Mouse (Mus musculus): ENCODE data around the gene Eml1.

DNA sequence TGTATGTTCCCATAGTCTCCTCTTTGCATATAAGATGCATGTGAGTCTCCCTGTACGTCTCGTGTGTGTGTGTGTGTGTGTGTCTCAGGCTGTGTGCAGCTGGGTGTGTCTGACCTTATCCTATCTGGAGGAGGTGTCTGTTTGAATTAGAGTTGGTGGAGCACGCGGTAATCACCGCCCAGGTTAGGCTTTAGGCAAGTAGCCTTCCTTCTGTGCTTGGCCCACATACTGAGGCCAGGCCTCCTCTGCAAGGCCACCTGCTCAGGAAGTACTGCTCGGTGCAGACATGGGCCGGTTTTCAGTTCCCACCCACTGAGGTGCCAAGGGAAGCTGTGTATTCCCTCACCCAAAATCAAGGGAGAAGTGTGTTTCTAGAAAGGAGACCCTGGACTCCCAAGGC lies 4.9 kb upstream of the Eml1 start:
- TF ChIP-seq CTCF (IDR thresholded peaks at IDR 0.05; ENCODE audit: extremely low read depth, insufficient read depth, low read length): no peak
- no peak for TF ChIP-seq POLR2A (IDR thresholded peaks at IDR 0.05; ENCODE audit: extremely low read depth, insufficient read depth, low read length)

Measured in cortical plate, adult 2 months (tissue).